12 mouse cellular contexts compared by ENCODE assay signal in the genomic region with DNA sequence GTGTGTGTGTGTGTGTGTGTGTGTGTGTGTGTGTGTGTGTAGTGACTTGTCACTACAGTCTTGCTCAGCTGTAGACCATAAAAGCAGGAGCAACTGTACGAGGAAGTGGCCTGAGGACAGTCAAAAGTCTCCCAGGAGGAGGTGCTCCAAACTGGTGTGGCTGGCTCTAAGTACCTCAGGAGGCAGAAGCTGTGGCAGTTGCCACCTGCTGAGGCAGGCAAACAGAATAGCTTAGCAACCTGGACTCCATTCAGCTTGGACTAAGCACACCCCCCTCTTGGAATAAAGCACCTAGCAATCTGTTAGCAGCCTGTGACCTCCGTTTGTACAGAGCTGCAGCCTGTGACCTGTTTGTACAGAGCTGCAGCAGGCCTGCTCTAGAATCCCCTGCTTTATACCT. TPM values are rescaled to one million over a fixed set of nuclear protein-coding genes. Genes with fewer than 3 reads are reported as not detected.
A peak's percentile ranks its signal among the peaks of the same experiment; 100 is the strongest.
DNase-seq lines count a peak whose midpoint lies in the region.
"Had no signal": no experiment of that assay in that cellular context is flagged by ENCODE, and none has a peak within 500 bp of the region (broad histone marks: within the 10 kb centered on the region; RNA-seq: fewer than 3 reads in every experiment).

No protein-coding gene starts in this region.

- intact Hi-C loops in gastrocnemius, postnatal 36 days (cut with DNase I), result no loop called here

- DNase-seq in cerebellum, adult 9-10 months, result peak; percentile 32
- no peak for DNase-seq in cerebellum, postnatal 10 days
- peak; percentile 5 for DNase-seq in A20 (ENCODE audit: low read depth, low spot score)
- peak; percentile 60 for DNase-seq in brain, adult 2 months (ENCODE audit: low read depth, low spot score)
- DNase-seq in retina, postnatal 1 day, result peak; percentile 14
- DNase-seq in frontal cortex, postnatal 36 days (ENCODE audit: low spot score in 2 of 2), result no peak
- no peak for DNase-seq in gastrocnemius, postnatal 36 days
- DNase-seq: kidney, adult 8-10 months; kidney, postnatal 25 days; layer of hippocampus, adult 9-11 months; midbrain, embryonic 14.5 days; thymus, postnatal 14 days had no signal

RNA-seq across cellular contexts. Expression of a gene that starts 30.7 kb away (rescaled TPM):
- total RNA-seq in gastrocnemius, postnatal 36 days (2021), result 1 to 10 TPM; 4.3 to 8.9 TPM

Comparison
In these comparisons a context has a peak if more than half of its experiments do, and no peak if none do; other contexts are left out.
1. DNase-seq: peak in cerebellum, adult 9-10 months (single experiment), A20 (single experiment), brain, adult 2 months (single experiment) and retina, postnatal 1 day (single experiment); none in cerebellum, postnatal 10 days (0 of 2), frontal cortex, postnatal 36 days (0 of 2) and gastrocnemius, postnatal 36 days (0 of 2).